Mouse (Mus musculus) gastrocnemius, postnatal 36 days (tissue): ENCODE data around the gene Hps6. TPM values are rescaled to one million over a fixed set of nuclear protein-coding genes. Genes with fewer than 3 reads are reported as not detected.
A peak's percentile ranks its signal among the peaks of the same experiment; 100 is the strongest.
"Not testable (repeated sequence)": the region's sequence is repeated elsewhere in the genome, so short reads cannot be mapped to it uniquely, and the experiment has no call there.

Experiments
- DNase-seq, 2 experiments: peaks; one replicate each; pipeline ENCODE4 v3.0.0; 2022
- intact Hi-C: fragments of 180-260 bp; cut with DNase I; formaldehyde crosslinking; loops from one replicate; pipeline ENCODE4 v1.15.1; 2025
- long read RNA-seq, 2 experiments: library from polyadenylated mRNA; stranded (forward); transcript quantifications; one replicate each; pipeline ENCODE4 v2.0.0; 2021
- total RNA-seq, 2 experiments: library from RNA; stranded (reverse); gene quantifications; 2 replicates each; pipeline ENCODE4 v1.2.3; 2021

Hps6 gene
- total RNA-seq: 1 to 10 TPM; 3.1 to 3.2 TPM
- long read RNA-seq, experiment 1, partial matches to known transcripts: 0 of 2 reads
- long read RNA-seq, experiment 1, other reads (novel, unspliced or antisense): 0 of 2 reads
- long read RNA-seq, experiment 2: 0 reads

- intact Hi-C loops: no loop called here
- peak; percentile 84 to 85 for DNase-seq
These were observed at the start of gene Hps6 for GRCm38 (mm10) chr19:46003371-46004226. TSS of gene Hps6 (plus strand) at chr19:46003508.

- intact Hi-C loops: no loop called here
These were observed 46.6 kb upstream of the Hps6 start for GRCm38 (mm10) chr19:45956736-45957135.

GRCm38 (mm10) chr19:45960770-45961169, 42.5 kb upstream of the Hps6 start:
- DNase-seq: no peak
- intact Hi-C loops: no loop called here

More at GRCm38 (mm10) chr19:45956736-45957135, 46.6 kb upstream of the Hps6 start:
- DNase-seq: no peak

- intact Hi-C loops: no loop called here
- DNase-seq: no peak
These were observed 18.9 kb upstream of the Hps6 start for GRCm38 (mm10) chr19:45984379-45984778.

GRCm38 (mm10) chr19:45988238-45988637, 15.1 kb upstream of the Hps6 start:
- intact Hi-C loops: no loop called here
- no peak for DNase-seq

- no peak for DNase-seq
- intact Hi-C loops: no loop called here
These were observed 12.1 kb upstream of the Hps6 start for GRCm38 (mm10) chr19:45991171-45991570.

- intact Hi-C loops, DNase-seq: not testable (repeated sequence)
These were observed 9.9 kb upstream of the Hps6 start for GRCm38 (mm10) chr19:45993441-45993840.

- DNase-seq: no peak
- intact Hi-C loops: no loop called here
These were observed 9.1 kb upstream of the Hps6 start for GRCm38 (mm10) chr19:45993981-45994737.

GRCm38 (mm10) chr19:45997365-45997764, 5.9 kb upstream of the Hps6 start:
- intact Hi-C loops: no loop called here
- DNase-seq: no peak

- peak; percentile 83 to 90 for DNase-seq
- intact Hi-C loops: no loop called here
These were observed 5.3 kb upstream of the Hps6 start, which contains the start of gene Armh3 for GRCm38 (mm10) chr19:45997785-45998693. TSS of gene Armh3 (minus strand) at chr19:45998488.

- DNase-seq: no peak
- intact Hi-C loops: no loop called here
These were observed 4.6 kb upstream of the Hps6 start for GRCm38 (mm10) chr19:45998694-45999217.

GRCm38 (mm10) chr19:45999378-45999777, 3.9 kb upstream of the Hps6 start:
- DNase-seq: no peak
- intact Hi-C loops: no loop called here

- DNase-seq: no peak
- intact Hi-C loops: no loop called here
These were observed 1.0 kb upstream of the Hps6 start for GRCm38 (mm10) chr19:46002279-46002678.

GRCm38 (mm10) chr19:46004814-46005466, 1.6 kb downstream of the Hps6 start:
- DNase-seq: no peak
- intact Hi-C loops: no loop called here

GRCm38 (mm10) chr19:46005680-46006079, 2.4 kb downstream of the Hps6 start:
- no peak for DNase-seq
- intact Hi-C loops: no loop called here

GRCm38 (mm10) chr19:46014572-46015178, 11.4 kb downstream of the Hps6 start:
- intact Hi-C loops: loop anchor here (5.0 kb wide), 1 partner anchor 202 kb away; no protein-coding TSS in a partner anchor
- DNase-seq: peak; percentile 86 to 88

GRCm38 (mm10) chr19:46016023-46016422, 12.7 kb downstream of the Hps6 start:
- DNase-seq: no peak
- intact Hi-C loops: no loop called here

GRCm38 (mm10) chr19:46024959-46025358, 21.7 kb downstream of the Hps6 start:
- no peak for DNase-seq
- intact Hi-C loops: no loop called here

- DNase-seq: no peak
- intact Hi-C loops: no loop called here
These were observed 23.3 kb downstream of the Hps6 start for GRCm38 (mm10) chr19:46026567-46026966.
